Mouse (Mus musculus) gastrocnemius, postnatal 4 days (tissue): ENCODE measurements around the gene Epo. TPM values are rescaled to one million over a fixed set of nuclear protein-coding genes. Genes with fewer than 3 reads are reported as not detected.

ENCODE experiments used
- DNase-seq, 2 experiments: peaks; one replicate each; pipeline ENCODE4 v3.0.0; 2021 to 2022; ENCODE audit warnings: low spot score in 2 of 2, mixed read lengths in 2 of 2
- total RNA-seq, 2 experiments: library from RNA; stranded (reverse); gene quantifications; 2 replicates each; pipeline ENCODE4 v1.2.3; 2021

Gene Epo
- total RNA-seq, 2 experiments from 2014 or later: not detected

DNA sequence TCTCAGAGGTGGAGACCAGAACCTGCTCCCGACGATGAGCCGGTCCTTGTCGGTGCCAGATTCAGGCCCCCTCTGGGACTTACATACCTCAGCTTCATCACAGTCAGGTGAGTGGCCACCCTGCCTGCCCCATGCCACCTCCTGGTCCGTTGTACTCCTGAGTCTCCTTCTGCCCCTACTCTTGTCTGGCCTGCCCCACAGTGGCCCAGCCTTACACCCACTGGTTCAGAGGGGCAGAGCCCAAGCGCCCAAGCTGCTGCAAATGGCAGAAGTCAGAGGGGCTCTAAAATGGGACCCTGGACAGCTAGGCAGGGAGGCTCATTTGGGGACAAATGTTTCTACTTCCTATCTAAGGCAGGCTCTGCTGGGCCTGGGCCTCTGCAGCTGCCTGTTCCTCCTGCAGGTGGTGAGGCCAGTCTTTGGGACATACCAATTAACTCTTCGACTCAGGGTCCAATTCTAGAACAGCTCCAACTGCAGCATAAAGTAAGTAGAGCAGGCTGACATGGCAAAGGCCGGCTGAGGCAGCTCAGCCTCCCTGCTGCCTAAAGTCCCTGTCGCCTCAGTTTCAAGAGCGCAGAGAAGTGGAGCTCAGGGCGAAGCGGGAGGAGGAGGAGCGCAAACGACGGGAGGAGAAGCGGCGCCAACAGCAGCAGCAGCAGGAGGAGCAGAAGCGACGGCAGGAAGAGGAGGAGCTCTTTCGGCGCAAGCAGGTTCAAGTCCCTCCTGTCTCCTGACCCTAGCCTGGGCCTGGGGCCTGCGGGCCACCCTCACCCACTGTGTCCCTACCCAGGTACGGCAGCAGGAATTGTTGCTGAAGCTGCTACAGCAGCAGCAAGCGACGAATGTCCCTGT is 9.4 kb downstream of the Epo start:
- peak in 1 of 2 experiments; percentile 15 for DNase-seq

DNA sequence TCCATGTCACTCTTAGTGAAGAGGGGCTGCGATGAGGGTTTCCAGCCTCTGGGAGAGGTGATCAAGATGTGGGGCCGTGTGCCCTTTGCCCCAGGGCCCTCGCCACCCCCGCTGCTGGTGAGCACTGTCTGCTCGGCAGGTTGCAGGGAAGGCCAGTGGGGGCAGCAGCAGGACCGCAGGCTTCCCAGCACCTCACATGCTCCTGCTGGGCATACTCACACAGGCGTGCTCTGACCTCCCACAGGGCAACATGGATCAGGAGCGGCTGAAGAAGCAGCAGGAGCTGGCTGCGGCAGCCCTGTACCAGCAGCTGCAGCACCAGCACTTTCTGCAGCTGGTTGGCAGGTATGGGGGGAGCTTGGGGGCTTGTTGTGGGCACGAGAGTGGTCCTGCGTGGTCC is 10.3 kb downstream of the Epo start:
- no peak for DNase-seq

DNA sequence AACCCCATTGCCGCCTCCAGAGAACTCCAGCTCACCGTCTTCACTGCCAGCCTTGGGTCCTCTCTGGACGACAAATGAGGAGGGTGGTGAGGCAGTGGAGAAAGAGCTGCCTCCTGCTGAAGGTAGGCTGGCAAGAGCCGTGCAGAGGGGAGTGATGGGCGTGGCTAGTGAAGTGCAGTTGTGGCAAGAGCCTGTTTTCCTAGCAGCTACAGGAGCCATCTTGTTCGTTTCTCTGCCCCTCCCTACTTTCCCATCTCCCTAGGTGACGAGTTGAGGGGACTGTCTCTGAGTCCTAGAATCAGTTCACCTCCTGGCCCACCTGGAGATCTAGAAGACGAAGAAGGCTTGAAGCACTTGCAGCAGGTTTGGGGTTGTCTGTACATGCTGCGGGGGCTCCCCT is 11.2 kb downstream of the Epo start:
- no peak for DNase-seq

DNA sequence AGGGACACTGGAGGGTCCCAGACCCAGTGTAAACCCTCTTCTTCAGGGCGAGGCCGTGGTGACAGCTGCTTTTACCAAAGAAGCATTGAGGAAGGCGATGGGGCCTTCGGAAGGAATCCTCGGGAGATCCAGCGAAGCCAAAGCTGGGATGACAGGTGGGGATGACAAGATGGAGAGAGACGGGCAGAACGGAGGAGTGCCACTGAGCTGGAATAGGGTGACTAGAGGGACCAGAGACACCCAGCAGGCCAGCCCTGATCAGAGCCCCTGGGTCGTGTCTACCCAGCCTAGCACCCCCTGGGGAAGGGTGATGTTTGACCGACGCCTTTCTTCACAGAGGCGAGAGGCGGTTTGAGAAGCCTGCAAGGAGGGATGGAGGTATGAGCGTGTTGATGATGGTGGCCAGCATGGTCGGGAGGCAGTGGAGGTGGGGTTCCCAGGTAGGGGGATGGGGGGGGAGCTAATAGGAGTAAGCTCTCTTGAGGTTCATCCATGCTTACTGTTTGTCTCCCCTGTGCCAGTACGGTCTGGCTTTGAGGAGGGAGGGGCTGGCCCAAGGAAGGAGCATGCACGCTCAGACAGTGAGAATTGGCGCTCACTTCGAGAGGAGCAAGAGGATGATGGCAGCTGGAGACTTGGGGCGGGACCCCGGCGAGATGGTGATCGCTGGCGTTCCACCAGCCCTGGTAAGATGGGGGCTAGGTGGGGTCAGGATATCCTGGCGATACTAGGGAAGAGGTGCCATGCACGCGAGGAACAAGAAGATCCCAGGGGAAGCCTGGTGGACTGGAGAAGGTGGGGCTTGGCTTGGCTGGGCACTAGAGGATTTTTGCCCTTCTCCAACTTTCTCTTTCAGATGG is 13.1 kb downstream of the Epo start:
- no peak for DNase-seq

DNA sequence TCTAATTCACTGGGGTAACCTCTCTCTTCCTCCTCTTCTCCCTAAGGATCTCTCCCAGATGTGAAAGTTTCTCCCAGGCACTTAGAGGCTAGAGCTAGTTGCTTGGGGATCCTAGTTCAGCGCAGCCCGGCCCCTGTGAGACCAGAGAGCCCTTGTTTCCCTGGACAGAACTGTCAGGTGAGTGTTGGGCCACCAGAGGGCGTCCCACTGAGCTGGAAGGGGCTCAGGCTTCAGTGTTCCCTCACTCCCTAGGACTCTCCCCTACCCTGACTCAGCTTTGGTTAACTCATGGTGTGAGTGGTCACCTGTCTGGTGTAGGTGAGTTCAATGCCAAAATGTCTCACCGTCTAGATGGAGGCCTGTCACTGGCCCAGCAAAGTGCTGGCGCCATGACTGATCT is 14.6 kb downstream of the Epo start, which contains the start of gene Gigyf1:
Gigyf1 (plus strand) TSS at position 113 of the 400 bp plus-strand sequence.
- DNase-seq: no peak

DNA sequence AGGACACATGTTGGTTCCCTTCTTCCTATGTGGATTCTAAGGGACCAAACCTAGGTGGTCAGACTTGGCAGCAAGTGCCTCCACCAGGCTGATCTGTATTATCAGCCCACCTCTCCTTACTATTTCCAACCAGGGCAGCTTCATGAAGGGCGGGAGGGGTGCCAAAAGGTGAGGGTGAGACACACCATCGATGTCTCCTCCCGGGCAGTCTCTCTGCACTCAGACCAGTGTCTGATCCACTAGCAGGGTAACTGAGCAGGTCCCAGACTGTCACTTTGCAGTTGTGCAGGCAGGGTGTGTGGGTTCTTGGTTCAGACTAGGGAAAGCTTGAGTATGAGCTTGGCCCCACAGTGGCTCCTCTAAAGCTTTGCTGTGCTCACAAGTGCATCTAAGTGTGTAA is 18.2 kb downstream of the Epo start:
- no peak for DNase-seq

DNA sequence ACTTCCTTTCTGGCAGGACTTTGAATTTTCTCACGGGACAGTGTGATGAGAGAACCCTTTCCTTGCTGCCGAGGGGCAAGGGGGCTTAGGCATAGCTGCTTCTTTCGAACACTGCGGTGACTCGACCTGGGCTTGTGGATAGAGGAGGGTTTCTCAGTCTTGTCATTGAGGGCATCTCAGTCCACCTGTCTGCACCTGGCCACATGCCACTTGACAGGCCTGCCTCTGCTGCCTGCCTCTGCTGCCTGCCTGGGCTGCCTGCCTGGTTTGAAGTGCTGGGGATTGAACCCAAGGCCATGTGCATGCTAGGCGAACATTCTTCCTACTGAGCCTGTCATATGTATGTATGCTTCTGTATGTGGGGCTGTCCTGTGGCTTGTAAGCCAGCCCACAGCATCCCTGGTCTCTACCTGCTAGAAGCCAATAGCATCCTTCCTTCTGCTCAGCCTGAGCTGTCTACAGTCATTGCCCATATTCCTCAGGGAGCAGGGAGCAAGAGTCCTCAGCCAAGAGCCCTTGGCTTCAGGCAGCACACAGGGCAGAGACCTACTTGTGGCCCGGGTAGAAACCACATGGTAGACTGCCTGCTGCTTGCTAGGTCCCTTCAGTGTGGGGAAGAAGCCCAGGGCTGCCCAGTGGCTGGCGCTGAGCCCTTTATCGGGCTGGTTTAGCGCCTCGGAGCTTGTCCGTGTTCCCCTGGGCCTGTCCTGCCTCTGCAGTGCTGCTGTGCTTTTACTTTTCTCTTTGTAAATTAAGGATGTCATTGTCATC is 18.9 kb downstream of the Epo start:
- DNase-seq: no peak

DNA sequence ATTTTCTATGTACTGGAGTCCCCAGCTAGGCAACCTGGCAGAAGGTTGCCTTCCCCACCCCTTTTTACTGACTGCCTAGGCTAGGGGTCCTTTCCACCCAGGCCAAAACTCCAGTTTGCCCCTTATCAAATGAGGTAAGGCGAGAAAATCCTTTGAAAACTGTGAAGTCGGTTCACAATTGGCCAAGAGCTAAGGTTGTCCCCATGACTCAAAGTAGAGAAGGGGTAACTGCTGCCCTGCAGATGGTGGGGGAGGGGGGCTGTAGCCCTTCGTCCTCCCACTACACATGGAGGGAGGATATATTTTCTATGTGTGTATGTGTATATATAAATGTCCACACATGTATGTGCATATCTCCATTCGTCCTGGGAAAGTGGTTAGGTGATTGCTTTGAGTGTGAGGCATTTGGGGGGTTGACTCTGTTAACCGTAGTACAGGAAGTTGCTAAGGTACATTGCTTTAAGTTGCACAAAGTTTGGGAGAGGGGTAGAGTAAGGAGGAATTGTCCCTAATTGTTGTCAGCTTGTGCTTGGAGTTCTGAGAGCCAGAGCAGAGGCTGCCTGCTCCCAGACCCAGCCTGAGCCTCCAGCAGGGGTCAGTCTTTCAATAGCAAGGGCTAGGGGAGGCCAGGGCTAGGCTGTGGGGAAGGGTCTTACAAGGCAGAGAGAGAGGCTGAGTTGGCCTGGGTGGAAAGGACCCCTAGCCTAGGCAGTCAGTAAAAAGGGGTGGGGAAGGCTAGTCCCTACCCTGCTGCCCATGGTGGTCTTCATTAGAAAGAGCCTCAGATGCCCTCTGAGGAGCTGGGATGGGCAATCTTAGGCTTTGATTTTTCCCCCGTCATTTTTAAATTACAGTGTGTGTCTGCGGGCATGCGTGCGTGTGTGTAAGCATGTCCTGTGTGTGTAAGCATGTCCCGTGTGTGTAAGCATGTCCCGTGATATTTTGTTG is 19.9 kb downstream of the Epo start:
- DNase-seq: no peak

DNA sequence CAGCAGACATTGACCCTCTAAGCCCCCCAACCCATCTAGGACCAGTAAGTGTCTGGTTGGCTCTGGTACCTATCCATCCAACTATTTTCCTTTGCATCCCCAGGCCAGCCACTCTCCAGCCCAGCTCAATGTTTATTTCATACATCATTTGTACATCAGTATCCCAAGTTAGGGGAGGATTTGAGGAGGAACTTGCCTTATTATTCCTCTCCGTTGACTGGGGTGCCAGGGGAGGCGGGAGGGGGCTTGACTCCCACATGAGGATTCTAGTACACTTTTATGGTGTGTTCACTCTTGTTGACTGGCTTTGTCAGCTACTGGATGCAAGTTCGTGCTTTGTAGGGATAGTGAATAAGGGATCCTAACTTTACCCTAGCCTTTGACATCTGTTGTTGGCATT is 21.3 kb downstream of the Epo start:
- DNase-seq: no peak

DNA sequence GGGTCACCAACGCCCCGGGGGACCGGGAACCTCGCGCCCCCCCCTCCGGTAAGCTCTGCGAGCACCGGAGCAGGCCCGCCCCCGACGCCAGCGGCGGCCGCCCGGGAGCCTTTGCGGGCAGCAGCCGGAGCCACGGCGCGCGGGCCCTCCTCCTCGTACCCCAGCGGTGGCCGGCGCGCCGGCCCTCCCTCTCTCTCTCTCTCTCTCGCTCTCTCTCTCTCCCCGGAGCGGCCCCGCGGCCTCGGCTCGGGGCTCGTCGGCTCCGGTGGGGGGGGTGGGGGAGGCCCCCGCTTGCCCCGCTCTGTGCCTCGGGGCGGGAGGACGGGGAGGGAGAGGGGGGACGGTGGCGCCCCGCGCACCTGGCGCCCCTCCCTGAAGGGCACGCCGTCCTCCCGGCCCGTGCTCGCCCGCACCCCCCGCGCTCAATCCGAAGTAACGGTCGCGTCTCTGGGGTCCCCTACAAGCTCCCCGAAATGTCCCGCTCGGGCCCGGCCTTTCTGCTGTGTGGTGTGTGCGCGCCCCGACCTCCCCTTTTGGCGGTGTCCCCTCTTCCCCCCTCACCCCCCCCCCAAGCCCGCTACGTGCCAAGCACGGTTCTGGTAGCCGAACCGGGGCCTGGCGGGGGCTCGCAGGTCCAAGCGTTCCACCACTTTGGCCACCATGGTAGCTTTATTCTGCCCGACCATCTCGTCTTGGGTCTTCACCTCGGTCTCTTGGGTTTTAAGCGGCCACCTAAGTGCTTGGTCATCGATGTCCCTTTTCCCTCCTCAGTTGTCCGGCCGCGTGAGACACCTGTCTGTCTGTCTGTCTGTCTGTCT is 22.3 kb downstream of the Epo start:
- no peak for DNase-seq

DNA sequence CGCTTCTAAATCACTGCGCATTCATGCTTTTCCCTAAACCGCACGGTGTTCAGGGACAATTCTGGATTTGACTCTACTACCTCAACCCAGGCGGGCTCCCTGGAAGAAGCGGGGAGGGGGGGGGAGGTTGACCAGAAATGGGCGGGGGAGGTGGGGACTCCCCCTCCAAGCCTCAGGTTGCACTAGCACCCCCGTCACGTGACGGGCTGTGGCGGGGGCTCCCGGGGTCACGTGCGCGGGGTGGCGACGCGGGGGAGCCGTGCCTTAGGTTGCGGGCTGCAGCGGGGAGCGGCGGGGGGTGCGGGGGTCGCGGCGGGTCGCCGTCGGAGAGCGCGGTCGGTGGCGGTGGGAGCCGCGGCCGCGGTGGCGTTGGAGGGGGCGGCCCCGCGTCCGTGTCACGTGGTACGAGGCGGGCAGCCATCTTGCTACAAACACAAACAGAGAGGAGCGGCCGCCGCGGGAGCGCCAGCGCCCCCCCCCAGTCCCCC is 23.0 kb downstream of the Epo start:
- DNase-seq: peak; percentile 75 to 86

DNA sequence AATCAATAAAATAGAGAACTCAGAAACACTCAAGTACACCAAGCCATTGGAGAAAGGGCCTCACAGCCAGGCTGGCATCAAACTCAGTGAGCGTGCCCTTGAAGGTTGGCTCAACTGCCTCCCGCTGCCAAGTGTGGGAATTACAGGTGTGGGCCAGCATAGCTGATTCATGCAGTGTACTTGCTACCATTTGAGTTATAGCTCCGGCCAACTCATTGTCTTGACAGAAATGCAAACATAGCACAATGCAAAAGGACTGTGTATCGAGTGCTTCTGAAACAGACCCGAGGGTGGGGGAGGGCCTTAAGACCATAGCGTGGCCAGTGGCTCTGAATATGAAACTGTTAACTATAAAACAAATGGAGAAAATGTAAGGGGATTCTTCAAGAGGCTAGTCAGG is 29.0 kb downstream of the Epo start:
- no peak for DNase-seq

DNA sequence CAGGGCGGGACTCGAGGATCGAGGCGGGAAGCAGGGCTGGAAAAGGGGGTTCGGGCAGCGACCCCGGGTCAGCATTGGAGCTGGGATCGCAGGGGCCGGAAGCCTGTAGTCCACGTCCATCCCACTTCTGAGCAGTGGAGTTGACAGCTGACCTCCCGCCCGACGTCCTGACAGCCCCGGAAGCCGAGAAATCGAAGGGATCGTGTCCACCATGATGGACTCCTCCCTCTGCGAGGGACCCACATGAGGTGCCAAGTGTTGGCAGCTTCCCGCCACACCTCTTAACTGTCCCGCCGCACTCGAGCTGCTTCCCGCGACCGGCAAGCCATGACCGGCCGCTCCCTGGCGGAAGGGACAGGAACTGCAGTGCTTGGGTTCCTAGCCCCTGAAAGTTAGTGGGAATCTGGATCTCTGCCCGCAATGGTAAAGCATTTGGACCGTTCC is 30.4 kb downstream of the Epo start:
- DNase-seq: peak; percentile 69 to 87

DNA sequence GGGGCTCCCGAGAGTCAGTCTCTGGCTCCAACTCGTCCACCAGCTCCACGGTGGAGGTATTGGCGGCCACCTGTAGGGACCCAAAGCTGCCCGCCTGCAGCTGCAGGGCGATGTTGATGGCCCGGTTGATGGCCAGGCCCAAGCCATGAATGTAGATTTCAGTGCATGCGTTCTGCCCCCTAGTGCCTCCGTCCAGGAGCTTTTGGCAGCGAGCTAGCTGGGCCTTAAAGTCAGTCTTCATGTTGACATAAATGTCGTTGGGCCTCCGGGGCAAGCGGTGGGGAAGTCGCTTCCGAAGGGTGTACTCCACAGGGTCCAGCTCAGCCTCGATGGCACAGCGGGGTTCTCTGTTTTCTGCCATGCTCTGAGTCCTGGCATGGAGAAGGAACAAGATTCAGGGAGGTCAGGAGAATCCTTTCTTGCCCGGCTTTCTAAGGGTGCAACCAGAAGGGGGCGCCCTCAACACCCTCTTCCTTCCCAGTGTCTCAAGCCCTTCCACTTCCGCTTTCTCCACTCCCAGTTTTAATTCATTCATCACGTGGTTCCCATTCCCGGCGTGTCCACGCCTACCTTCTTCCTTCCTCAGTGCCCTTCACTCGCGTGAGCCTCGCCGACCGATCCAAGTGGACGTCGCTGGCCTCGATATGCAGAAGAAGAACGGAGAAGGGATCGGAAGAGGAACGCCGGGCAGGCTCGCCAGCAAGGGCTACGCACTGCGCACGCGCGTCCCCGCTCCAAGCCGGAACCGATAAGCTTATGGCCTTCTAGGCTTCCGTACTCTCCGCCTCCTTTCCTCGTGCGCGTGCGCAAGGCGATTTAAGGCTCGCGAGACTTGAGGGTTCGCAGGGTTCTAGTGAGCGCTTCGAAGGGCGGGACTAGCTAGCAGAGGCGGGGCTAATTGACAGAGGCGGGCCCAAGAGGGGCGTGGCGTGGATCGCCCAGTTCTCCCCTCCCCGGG is 31.1 kb downstream of the Epo start, which contains the start of gene Pop7:
Pop7 (minus strand) TSS at position 810 of the 958 bp plus-strand sequence.
- peak; percentile 99 to 100 for DNase-seq

DNA sequence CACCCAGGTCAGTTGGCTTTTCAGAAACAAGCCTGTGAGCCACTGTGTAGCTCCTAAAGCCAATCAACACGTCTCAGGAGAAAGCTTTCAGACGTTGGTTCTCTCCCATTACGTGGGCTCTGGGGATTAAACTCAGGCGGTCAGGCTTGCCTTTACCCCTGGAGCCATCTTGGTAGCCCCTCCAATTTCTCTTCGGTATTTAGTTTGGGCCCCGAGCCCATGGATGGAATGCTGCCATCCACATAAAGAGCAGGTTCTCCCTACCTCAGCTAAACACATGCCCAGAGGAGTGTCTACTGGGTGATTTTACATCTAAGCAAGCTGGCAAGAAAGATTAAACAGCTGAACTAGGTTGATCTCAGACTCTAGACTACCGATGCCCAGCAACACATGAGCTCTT is 32.9 kb downstream of the Epo start:
- DNase-seq: no peak

DNA sequence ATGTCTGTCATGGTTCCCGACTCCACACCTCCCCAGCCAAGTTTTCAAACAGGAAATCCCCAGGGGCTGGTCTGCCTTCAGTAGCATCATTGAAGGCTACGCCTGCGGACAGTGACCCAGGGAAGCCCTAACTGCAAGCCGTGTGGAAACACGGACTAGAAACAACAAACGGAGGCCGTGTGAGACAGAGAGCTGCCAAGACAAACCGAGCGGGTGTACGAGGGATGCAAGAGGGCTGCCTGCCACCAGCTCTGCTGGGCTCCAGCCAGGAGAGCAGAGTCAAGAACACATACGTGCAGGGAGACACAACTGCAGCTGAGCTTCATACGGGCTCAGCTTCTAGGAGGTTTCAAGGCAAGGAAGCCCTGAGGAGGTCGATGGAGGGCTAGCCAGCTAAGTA is 39.2 kb downstream of the Epo start:
- no peak for DNase-seq

DNA sequence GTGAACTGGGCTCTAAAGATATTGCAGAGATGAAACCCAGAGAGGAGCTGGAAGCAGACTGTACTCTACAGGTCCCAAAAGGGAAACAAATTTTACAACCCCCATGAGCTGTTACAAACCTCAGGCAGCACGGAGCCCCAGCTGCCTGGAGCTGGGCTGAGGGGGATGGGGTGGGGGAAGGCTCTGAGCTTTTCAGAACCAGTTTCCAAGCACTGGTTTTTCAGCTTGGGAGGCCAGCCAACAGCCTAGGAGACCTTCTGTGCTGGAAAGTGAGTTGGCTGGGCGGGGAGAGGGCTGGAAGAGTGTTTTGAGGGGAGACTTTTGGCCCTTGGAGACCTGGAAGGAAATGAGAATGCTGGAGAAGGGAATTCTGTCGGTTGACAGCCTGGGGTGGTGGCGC is 41.5 kb downstream of the Epo start:
- DNase-seq: peak; percentile 39 to 69

DNA sequence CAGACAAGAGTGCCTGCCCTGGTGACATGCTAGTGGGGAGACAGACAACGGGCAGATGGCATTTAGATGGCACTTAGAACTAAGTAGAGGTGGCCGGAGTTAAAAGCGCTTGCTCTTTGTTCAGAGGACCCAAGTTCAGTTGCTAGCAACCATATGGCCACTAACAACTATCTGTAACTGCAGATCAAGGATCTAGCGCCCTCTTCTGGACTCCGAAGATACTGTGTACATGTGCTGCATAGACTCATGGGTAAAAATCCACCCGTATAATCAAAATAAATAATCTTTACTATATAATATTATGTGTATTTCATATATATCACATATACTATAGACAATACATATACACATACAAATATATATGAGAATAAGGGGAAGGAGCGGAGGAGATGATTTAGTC is 45.4 kb downstream of the Epo start:
- no peak for DNase-seq
